Mouse (Mus musculus) erythroblast, embryonic 14.5 days (primary cell): ENCODE measurements at regions not wholly inside any gene's neighbourhood (a gene's known extent, or its start where the extent isn't known, plus 50 kb on each side); places are given as distances from the start of the nearest gene placed in this dataset.

Experiments used
- GATA1 ChIP-seq: IDR thresholded peaks from 2 replicates; pipeline ENCODE4 v1.6.1; 2012; ENCODE audit warnings: low read length, inconsistent platforms, mixed read lengths
- TAL1 ChIP-seq: IDR thresholded peaks from 3 replicates; pipeline ENCODE4 v1.6.1; 2012; ENCODE audit warnings: low read length, inconsistent platforms, mixed read lengths

- TF ChIP-seq GATA1 (no peak), TAL1 (no peak)
These were observed 215.6 kb upstream of the Usp24 start for GRCm38 (mm10) chr4:106100211-106101025.
